Mouse (Mus musculus) midbrain, embryonic 15.5 days (tissue): ENCODE results near the gene Sox2. TPM values are rescaled to one million over a fixed set of nuclear protein-coding genes. Genes with fewer than 3 reads are reported as not detected.
A peak's percentile ranks its signal among the peaks of the same experiment; 100 is the strongest.

Experiments used
- ATAC-seq: fragments of 200-750 bp; cut with Nextera tagmentation; replicated peaks from 2 replicates; pipeline ENCODE4 v1.8.0; 2017; ENCODE audit warnings: moderate TSS enrichment
- H3K27ac ChIP-seq: fragments of 300-500 bp; sonication (generic); 2 replicates; pipeline ENCODE4 v1.5.1; 2015; ENCODE audit warnings: mild to moderate bottlenecking, inconsistent platforms
- H3K27me3 ChIP-seq: fragments of 300-500 bp; sonication (generic); replicated peaks from 2 replicates; pipeline ENCODE4 v1.6.1; 2015; ENCODE audit warnings: inconsistent platforms
- H3K36me3 ChIP-seq: fragments of 300-500 bp; sonication (generic); replicated peaks from 2 replicates; pipeline ENCODE4 v1.6.1; 2015; ENCODE audit warnings: inconsistent platforms
- H3K4me1 ChIP-seq: fragments of 300-500 bp; sonication (generic); 2 replicates; pipeline ENCODE4 v1.6.1; 2015; ENCODE audit warnings: inconsistent platforms
- H3K4me2 ChIP-seq: fragments of 300-500 bp; sonication (generic); 2 replicates; pipeline ENCODE4 v1.6.1; 2015; ENCODE audit warnings: inconsistent platforms, mild to moderate bottlenecking, moderate library complexity
- H3K4me3 ChIP-seq: fragments of 300-500 bp; sonication (generic); 2 replicates; pipeline ENCODE4 v1.5.1; 2015; ENCODE audit warnings: mild to moderate bottlenecking, inconsistent platforms
- H3K9ac ChIP-seq: fragments of 300-500 bp; sonication (generic); 2 replicates; pipeline ENCODE4 v1.6.1; 2015; ENCODE audit warnings: mild to moderate bottlenecking, inconsistent platforms
- H3K9me3 ChIP-seq: fragments of 300-500 bp; sonication (generic); 2 replicates; pipeline ENCODE4 v1.6.1; 2016; ENCODE audit warnings: inconsistent platforms
- WGBS: fragments of 180-500 bp; shearing (Covaris S2); methylation state at CpG from one replicate; pipeline ENCODE4 v1.1.7; 2015; ENCODE audit warnings: mixed read lengths; 5-methylcytosine and 5-hydroxymethylcytosine counted together
- polyA plus RNA-seq: library from polyadenylated mRNA; unstranded; fragments of >200 nt; fragmentation: Nextera tagmentation; extraction: Ambion mirVana; gene quantifications from 2 replicates; pipeline ENCODE4 v1.2.1, GENCODE M21; 2015

Gene Sox2
- polyA plus RNA-seq, 1 experiment from 2014 or later, result 20.7 TPM

- under 1% methylated on average over 14 of the region's 14 CpGs for WGBS
- Histone ChIP-seq H3K9ac (no peak overlapping the region), H3K4me1 (peaks cover 40% of the 10 kb centered on the region), H3K36me3 (no peaks in the 10 kb centered on the region), H3K27ac (peak overlapping the region; percentile 87; the same call in 1 of the 2 replicates), H3K9me3 (no peaks in the 10 kb centered on the region), H3K4me2 (peak overlapping the region; percentile 70), H3K27me3 (peaks cover 18% of the 10 kb centered on the region), H3K4me3 (no peak overlapping the region)
- ATAC-seq, result no peak
Measured at GRCm38 (mm10) chr3:34647688-34648087, 2.5 kb upstream of the Sox2 start.

GRCm38 (mm10) chr3:34648105-34648832 is 1.9 kb upstream of the Sox2 start:
- Histone ChIP-seq H3K4me3 (peak overlapping the region; percentile 51), H3K27me3 (peaks cover 16% of the 10 kb centered on the region), H3K9me3 (no peaks in the 10 kb centered on the region), H3K9ac (peak overlapping the region; percentile 22; the same call in 1 of the 2 replicates), H3K36me3 (no peaks in the 10 kb centered on the region), H3K27ac (peak overlapping the region; percentile 87), H3K4me1 (peaks cover 37% of the 10 kb centered on the region), H3K4me2 (peak overlapping the region; percentile 70)
- no peak for ATAC-seq
- WGBS, result 3% methylated on average over 19 of the region's 19 CpGs

GRCm38 (mm10) chr3:34648833-34649719 is 1.1 kb upstream of the Sox2 start:
- ATAC-seq, result peak; percentile 68
- H3K9me3 ChIP-seq, result no peaks in the 10 kb centered on the region
- H3K9ac ChIP-seq, result peak overlapping the region; percentile 22; the same call in 1 of the 2 replicates
- H3K4me2 ChIP-seq, result peak overlapping the region; percentile 70
- H3K36me3 ChIP-seq, result no peaks in the 10 kb centered on the region
- peaks cover 9% of the 10 kb centered on the region for H3K27me3 ChIP-seq
- peak overlapping the region; percentile 87 for H3K27ac ChIP-seq
- WGBS, result 1% methylated on average over 50 of the region's 50 CpGs
- H3K4me1 ChIP-seq, result peaks cover 37% of the 10 kb centered on the region
- H3K4me3 ChIP-seq, result peak overlapping the region; percentile 51

GRCm38 (mm10) chr3:34650621-34651361 is 586 bp downstream of the Sox2 start:
- H3K4me1 ChIP-seq, result peaks cover 37% of the 10 kb centered on the region
- WGBS, result under 1% methylated on average over 67 of the region's 67 CpGs
- peak; percentile 15; the same call in 1 of the 2 replicates for ATAC-seq
- peak overlapping the region; percentile 87 for H3K27ac ChIP-seq
- H3K4me2 ChIP-seq, result peak overlapping the region; percentile 70
- H3K9me3 ChIP-seq, result no peaks in the 10 kb centered on the region
- H3K27me3 ChIP-seq, result peaks cover 5% of the 10 kb centered on the region; the same call in 1 of the 2 replicates
- H3K36me3 ChIP-seq, result no peaks in the 10 kb centered on the region
- H3K9ac ChIP-seq, result peak overlapping the region; percentile 63
- peak overlapping the region; percentile 51 for H3K4me3 ChIP-seq

GRCm38 (mm10) chr3:34651486-34652170 is 1.4 kb downstream of the Sox2 start:
- peak overlapping the region; percentile 51 for H3K4me3 ChIP-seq
- H3K9me3 ChIP-seq, result no peaks in the 10 kb centered on the region
- peak overlapping the region; percentile 70 for H3K4me2 ChIP-seq
- peak overlapping the region; percentile 63 for H3K9ac ChIP-seq
- 4% methylated on average over 26 of the region's 26 CpGs for WGBS
- H3K27ac ChIP-seq, result peak overlapping the region; percentile 87
- H3K36me3 ChIP-seq, result no peaks in the 10 kb centered on the region
- H3K27me3 ChIP-seq, result peaks cover 5% of the 10 kb centered on the region; the same call in 1 of the 2 replicates
- no peak for ATAC-seq
- H3K4me1 ChIP-seq, result peaks cover 31% of the 10 kb centered on the region

- Histone ChIP-seq H3K4me3 (peak overlapping the region; percentile 35), H3K4me2 (peak overlapping the region; percentile 46; the same call in 1 of the 2 replicates), H3K27me3 (peaks cover 8% of the 10 kb centered on the region; the same call in 1 of the 2 replicates), H3K27ac (peak overlapping the region; percentile 66), H3K4me1 (peaks cover 34% of the 10 kb centered on the region), H3K36me3 (no peaks in the 10 kb centered on the region), H3K9me3 (no peaks in the 10 kb centered on the region), H3K9ac (peak overlapping the region; percentile 15)
- 1% methylated on average over 14 of the region's 14 CpGs for WGBS
- ATAC-seq, result no peak
Measured at GRCm38 (mm10) chr3:34652616-34653015, 2.4 kb downstream of the Sox2 start.

- no peak for ATAC-seq
- Histone ChIP-seq H3K27me3 (peaks cover 16% of the 10 kb centered on the region; the same call in 1 of the 2 replicates), H3K9ac (0 out of 2 replicates have a peak overlapping the region, but pooled peaks have one; percentile 9), H3K27ac (peak overlapping the region; percentile 66), H3K9me3 (no peaks in the 10 kb centered on the region), H3K36me3 (no peaks in the 10 kb centered on the region), H3K4me1 (peaks cover 33% of the 10 kb centered on the region), H3K4me3 (peak overlapping the region; percentile 35), H3K4me2 (peak overlapping the region; percentile 46)
- 2% methylated on average over 26 of the region's 26 CpGs for WGBS
Measured at GRCm38 (mm10) chr3:34653235-34653976, 3.2 kb downstream of the Sox2 start.

GRCm38 (mm10) chr3:34653977-34654500 is 3.8 kb downstream of the Sox2 start:
- WGBS, result 7% methylated on average over 9 of the region's 9 CpGs
- Histone ChIP-seq H3K4me1 (peaks cover 29% of the 10 kb centered on the region), H3K27me3 (peaks cover 17% of the 10 kb centered on the region; the same call in 1 of the 2 replicates), H3K4me2 (peak overlapping the region; percentile 46), H3K9ac (0 out of 2 replicates have a peak overlapping the region, but pooled peaks have one; percentile 9), H3K27ac (peak overlapping the region; percentile 66), H3K4me3 (peak overlapping the region; percentile 35), H3K36me3 (no peaks in the 10 kb centered on the region), H3K9me3 (no peaks in the 10 kb centered on the region)
- ATAC-seq, result no peak

- Histone ChIP-seq H3K9me3 (no peaks in the 10 kb centered on the region), H3K4me3 (peak overlapping the region; percentile 35), H3K4me2 (peak overlapping the region; percentile 46), H3K27ac (peak overlapping the region; percentile 66), H3K4me1 (peaks cover 22% of the 10 kb centered on the region), H3K36me3 (no peaks in the 10 kb centered on the region), H3K27me3 (peaks cover 17% of the 10 kb centered on the region; the same call in 1 of the 2 replicates), H3K9ac (peak overlapping the region; percentile 29)
- ATAC-seq, result no peak
- 13% methylated on average over 6 of the region's 6 CpGs for WGBS
Measured at GRCm38 (mm10) chr3:34654781-34655180, 4.6 kb downstream of the Sox2 start.

GRCm38 (mm10) chr3:34655311-34656075 is 5.3 kb downstream of the Sox2 start:
- ATAC-seq, result no peak
- Histone ChIP-seq H3K9me3 (no peaks in the 10 kb centered on the region), H3K9ac (peak overlapping the region; percentile 29), H3K4me3 (peak overlapping the region; percentile 35), H3K4me1 (peaks cover 14% of the 10 kb centered on the region), H3K4me2 (peak overlapping the region; percentile 46), H3K27ac (peak overlapping the region; percentile 66), H3K27me3 (peaks cover 17% of the 10 kb centered on the region; the same call in 1 of the 2 replicates), H3K36me3 (no peaks in the 10 kb centered on the region)
- 12% methylated on average over 11 of the region's 11 CpGs for WGBS
